8 mouse cellular contexts compared by ENCODE assay signal in the genomic region with DNA sequence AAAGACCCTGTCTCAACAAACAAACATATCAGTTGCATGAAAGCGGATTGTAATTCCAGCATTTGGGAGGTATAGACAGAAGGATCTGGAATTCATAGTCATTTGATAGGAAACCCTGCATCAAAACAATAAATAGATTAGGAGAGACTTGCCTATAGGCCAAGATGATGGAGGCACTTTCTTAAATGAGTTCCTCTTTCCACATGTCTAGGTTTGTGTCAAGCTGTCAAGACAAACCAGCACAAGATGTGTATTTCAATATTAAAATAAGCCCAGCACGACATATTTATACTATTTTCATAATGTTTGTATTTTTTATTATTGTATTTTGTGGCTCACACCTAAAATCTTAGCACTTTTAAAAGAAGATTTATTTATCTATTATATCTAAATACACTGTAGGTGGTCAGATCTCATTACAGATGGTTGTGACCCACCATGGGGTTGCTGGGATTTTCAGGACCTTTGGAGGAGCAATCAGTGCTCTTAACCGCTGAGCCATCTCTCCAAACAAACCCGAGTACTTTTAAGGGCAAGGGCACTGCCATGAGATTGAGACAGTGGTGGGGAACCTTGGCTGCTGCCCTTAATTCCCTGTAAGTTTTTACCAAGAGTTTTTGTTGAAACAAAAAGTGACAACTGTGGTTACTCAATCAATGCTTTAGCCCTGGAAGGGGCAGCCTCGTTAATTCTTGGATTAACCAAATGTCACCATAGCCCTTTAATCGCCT. TPM values are rescaled to one million over a fixed set of nuclear protein-coding genes. Genes with fewer than 3 reads are reported as not detected.
DNase-seq lines count a peak whose midpoint lies in the region; ATAC-seq and TF ChIP-seq lines count a peak whose summit lies in the region.

No protein-coding gene starts in this region.

- H3ac ChIP-seq in myocyte (ENCODE audit: control insufficient read depth, insufficient read length), result peak overlapping the region; percentile 62

- ATAC-seq in hindbrain, postnatal 0 days, result peak; percentile 60

- H3K4me1 ChIP-seq in brown adipose tissue, adult 24 weeks (ENCODE audit: control insufficient read depth, insufficient read depth, insufficient read length, low read length), result no peaks in the 10 kb centered on the region; the same call in 1 of the 2 replicates
- H3K4me1 ChIP-seq in hindbrain, postnatal 0 days (ENCODE audit: insufficient read depth, low read length), result peaks cover 10% of the 10 kb centered on the region

- DNase-seq in layer of hippocampus, adult 2 months (ENCODE audit: low spot score in 2 of 2), result no peak
- no peak for DNase-seq in layer of hippocampus, postnatal 14 days (ENCODE audit: low spot score in 2 of 2)
- DNase-seq in hindbrain, postnatal 0 days (ENCODE audit: low spot score), result no peak
- DNase-seq in thymus, postnatal 14 days, result no peak
- no peak for DNase-seq in cerebellum, postnatal 10 days
- DNase-seq in right cerebral cortex, postnatal 4 days, result no peak

- H3K9me3 ChIP-seq in hindbrain, postnatal 0 days (ENCODE audit: low read length), result no peaks in the 10 kb centered on the region

- no peak for TF ChIP-seq POLR2A in myocyte (IDR thresholded peaks at IDR 0.05; ENCODE audit: insufficient read length, low read depth)

- 21% methylated on average over 6 of the region's 6 CpGs for WGBS in hindbrain, postnatal 0 days

- H3K36me3 ChIP-seq in hindbrain, postnatal 0 days (ENCODE audit: insufficient read depth, low read length), result peaks cover 32% of the 10 kb centered on the region
- peaks cover 18% of the 10 kb centered on the region for H3K36me3 ChIP-seq in myocyte (ENCODE audit: control insufficient read depth, insufficient read depth)

- peak overlapping the region; percentile 93 for H3K27ac ChIP-seq in layer of hippocampus, adult 2 months
- H3K27ac ChIP-seq in brown adipose tissue, adult 24 weeks (replicated peaks; ENCODE audit: low read depth, low read length), result peak overlapping the region; percentile 82
- peak overlapping the region; percentile 92 for H3K27ac ChIP-seq in hindbrain, postnatal 0 days

- peak overlapping the region; percentile 87 for H3K4me2 ChIP-seq in hindbrain, postnatal 0 days (ENCODE audit: low read depth, low read length)
- peak overlapping the region; percentile 77 for H3K4me2 ChIP-seq in myocyte (ENCODE audit: low read depth)

- H3K4me3 ChIP-seq in layer of hippocampus, adult 2 months, result peak overlapping the region; percentile 90
- peak overlapping the region; percentile 50 for H3K4me3 ChIP-seq in brown adipose tissue, adult 24 weeks (ENCODE audit: insufficient read depth, low read depth, low read length)
- H3K4me3 ChIP-seq in hindbrain, postnatal 0 days (ENCODE audit: low read length), result peak overlapping the region; percentile 71
- peak overlapping the region; percentile 94 for H3K4me3 ChIP-seq in myocyte

- peak overlapping the region; percentile 65 for H3K9ac ChIP-seq in hindbrain, postnatal 0 days (replicated peaks; ENCODE audit: low read length)

- no peak for TF ChIP-seq CTCF in layer of hippocampus, adult 2 months (conservative IDR thresholded peaks at IDR 0.05)
- TF ChIP-seq CTCF in hindbrain, postnatal 0 days (IDR thresholded peaks at IDR 0.05; ENCODE audit: low read depth), result no peak

- H3K79me2 ChIP-seq in myocyte (ENCODE audit: control insufficient read depth, insufficient read depth), result peaks cover 15% of the 10 kb centered on the region

- H3K27me3 ChIP-seq in hindbrain, postnatal 0 days (ENCODE audit: insufficient read depth, low read length), result no peaks in the 10 kb centered on the region
- no peaks in the 10 kb centered on the region for H3K27me3 ChIP-seq in myocyte (ENCODE audit: control insufficient read depth, insufficient read depth, insufficient read length)

TF ChIP-seq in myocyte, 11 proteins besides CTCF, POLR2A, EP300 and RAD21:
- TF ChIP-seq CEBPB (IDR thresholded peaks at IDR 0.05; ENCODE audit: insufficient read depth, poor library complexity, severe bottlenecking) (no peak), USF1 (IDR thresholded peaks at IDR 0.05; ENCODE audit: low read depth) (no peak), TCF12 (IDR thresholded peaks at IDR 0.05; ENCODE audit: insufficient read depth, poor library complexity, severe bottlenecking) (no peak), POLR2AphosphoS2 (IDR thresholded peaks at IDR 0.05; ENCODE audit: insufficient read length, low read depth) (no peak), MYOG (IDR thresholded peaks at IDR 0.05; ENCODE audit: control insufficient read depth in 1 of 3, insufficient read depth in 1 of 3, insufficient read length in 2 of 3, low read depth in 2 of 3) (no peak), TCF3 (IDR thresholded peaks at IDR 0.05; ENCODE audit: insufficient read length, low read depth) (no peak), SRF (IDR thresholded peaks at IDR 0.05; ENCODE audit: control insufficient read depth, insufficient read length, low read depth) (no peak), MYOD1 (IDR thresholded peaks at IDR 0.05; ENCODE audit: control insufficient read depth in 1 of 3, insufficient read length in 2 of 3, low read depth in 2 of 3) (no peak), E2F4 (IDR thresholded peaks at IDR 0.05; ENCODE audit: insufficient read depth) (no peak), MAX (IDR thresholded peaks at IDR 0.05; ENCODE audit: low read depth) (no peak), REST (IDR thresholded peaks at IDR 0.05; ENCODE audit: insufficient read depth, insufficient read length) (no peak)
TF ChIP-seq in myocyte: peak in this region for 0.

RNA-seq across cellular contexts. Expression of a gene that starts 0.5 kb away (rescaled TPM):
- 100 to 1,000 TPM; 387 to 404 TPM for total RNA-seq in layer of hippocampus, adult 2 months (2021)
- 100 to 1,000 TPM; 432 to 494 TPM for total RNA-seq in layer of hippocampus, postnatal 14 days (2021)
- 727 and 740 TPM in 2 replicates for polyA plus RNA-seq in brown adipose tissue, adult 24 weeks (2012; ENCODE audit: insufficient read depth, insufficient read length, missing spikeins)
- 545 and 569 TPM in 2 replicates for total RNA-seq in hindbrain, postnatal 0 days (2014; rRNA removed)
- polyA plus RNA-seq in hindbrain, postnatal 0 days (2015; fragmentation: Nextera tagmentation; extraction: Ambion mirVana), result 743 and 752 TPM in 2 replicates
- 2,199 TPM for polyA plus RNA-seq in myocyte (2012; fragmentation: generic; extraction: Trizol)

RNA-seq across cellular contexts. Expression of a gene that starts 10.0 kb away (rescaled TPM):
- total RNA-seq in layer of hippocampus, adult 2 months (2021), result 100 to 1,000 TPM; 160 to 170 TPM
- 100 to 1,000 TPM; 121 to 124 TPM for total RNA-seq in layer of hippocampus, postnatal 14 days (2021)
- polyA plus RNA-seq in brown adipose tissue, adult 24 weeks (2012; ENCODE audit: insufficient read depth, insufficient read length, missing spikeins), result 20.9 and 29.8 TPM in 2 replicates
- total RNA-seq in hindbrain, postnatal 0 days (2014; rRNA removed), result 212 and 229 TPM in 2 replicates
- 117 and 119 TPM in 2 replicates for polyA plus RNA-seq in hindbrain, postnatal 0 days (2015; fragmentation: Nextera tagmentation; extraction: Ambion mirVana)
- 29.9 TPM for polyA plus RNA-seq in myocyte (2012; fragmentation: generic; extraction: Trizol)

RNA-seq across cellular contexts. Expression of a gene that starts 10.7 kb away (rescaled TPM):
- total RNA-seq in layer of hippocampus, adult 2 months (2021), result 10 to 100 TPM; 80.2 to 84.8 TPM
- total RNA-seq in layer of hippocampus, postnatal 14 days (2021), result 10 to 100 TPM; 70.0 to 74.8 TPM
- 37.7 and 38.0 TPM in 2 replicates for polyA plus RNA-seq in brown adipose tissue, adult 24 weeks (2012; ENCODE audit: insufficient read depth, insufficient read length, missing spikeins)
- 408 and 417 TPM in 2 replicates for total RNA-seq in hindbrain, postnatal 0 days (2014; rRNA removed)
- 254 and 255 TPM in 2 replicates for polyA plus RNA-seq in hindbrain, postnatal 0 days (2015; fragmentation: Nextera tagmentation; extraction: Ambion mirVana)
- 93.9 TPM for polyA plus RNA-seq in myocyte (2012; fragmentation: generic; extraction: Trizol)

RNA-seq across cellular contexts. Expression of a gene that starts 16.9 kb away (rescaled TPM):
- total RNA-seq in layer of hippocampus, adult 2 months (2021), result under 1 TPM in 1 of 2 experiments, not detected in 1; 0.36 TPM
- under 1 TPM; 0.12 to 0.32 TPM for total RNA-seq in layer of hippocampus, postnatal 14 days (2021)
- 3.7 and 5.2 TPM in 2 replicates for polyA plus RNA-seq in brown adipose tissue, adult 24 weeks (2012; ENCODE audit: insufficient read depth, insufficient read length, missing spikeins)
- total RNA-seq in hindbrain, postnatal 0 days (2014; rRNA removed), result 0.37 TPM in 1 of 2 replicates, not detected in the other
- polyA plus RNA-seq in hindbrain, postnatal 0 days (2015; fragmentation: Nextera tagmentation; extraction: Ambion mirVana), result 0.39 and 0.47 TPM in 2 replicates
- 0.01 TPM for polyA plus RNA-seq in myocyte (2012; fragmentation: generic; extraction: Trizol)

RNA-seq across cellular contexts. Expression of a gene that starts 26.0 kb away (rescaled TPM):
- 1 to 10 TPM; 4.3 to 9.7 TPM for total RNA-seq in layer of hippocampus, adult 2 months (2021)
- total RNA-seq in layer of hippocampus, postnatal 14 days (2021), result 1 to 10 TPM; 3.2 to 3.5 TPM
- polyA plus RNA-seq in brown adipose tissue, adult 24 weeks (2012; ENCODE audit: insufficient read depth, insufficient read length, missing spikeins), result 0.67 TPM in 1 of 2 replicates, not detected in the other
- 3.5 and 4.2 TPM in 2 replicates for total RNA-seq in hindbrain, postnatal 0 days (2014; rRNA removed)
- polyA plus RNA-seq in hindbrain, postnatal 0 days (2015; fragmentation: Nextera tagmentation; extraction: Ambion mirVana), result 3.5 and 4.4 TPM in 2 replicates
- polyA plus RNA-seq in myocyte (2012; fragmentation: generic; extraction: Trizol), result 1.2 TPM
